Mouse (Mus musculus) heart, postnatal 0 days (tissue): ENCODE measurements around the gene Vars. TPM values are rescaled to one million over a fixed set of nuclear protein-coding genes. Genes with fewer than 3 reads are reported as not detected.
A peak's percentile ranks its signal among the peaks of the same experiment; 100 is the strongest.

Experiments used
- ATAC-seq: fragments of 200-750 bp; cut with Nextera tagmentation; 2 replicates; pipeline ENCODE4 v1.8.0; 2017; ENCODE audit warnings: low read depth, moderate number of reproducible peaks, moderate library complexity; ENCODE audit not compliant: insufficient read depth
- DNase-seq: peaks from one replicate; pipeline ENCODE4 v3.0.0-alpha.2; 2016; ENCODE audit warnings: low spot score
- H3K27ac ChIP-seq: fragments of 300-500 bp; sonication (generic); 2 replicates; pipeline ENCODE4 v1.5.1; 2014; ENCODE audit warnings: low read depth, mild to moderate bottlenecking
- H3K27me3 ChIP-seq: fragments of 300-500 bp; sonication (generic); 2 replicates; pipeline ENCODE4 v1.6.1; 2014; ENCODE audit warnings: low read length, mixed read lengths; ENCODE audit not compliant: control insufficient read depth, insufficient read depth
- H3K36me3 ChIP-seq: fragments of 300-500 bp; sonication (generic); replicated peaks from 2 replicates; pipeline ENCODE4 v1.6.1; 2014; ENCODE audit warnings: low read length, mixed read lengths; ENCODE audit not compliant: control insufficient read depth, insufficient read depth
- H3K4me1 ChIP-seq: fragments of 300-500 bp; sonication (generic); 2 replicates; pipeline ENCODE4 v1.6.1; 2014; ENCODE audit warnings: antibody characterized with exemption; ENCODE audit not compliant: control insufficient read depth, insufficient read depth
- H3K4me2 ChIP-seq: fragments of 300-500 bp; sonication (generic); 2 replicates; pipeline ENCODE4 v1.6.1; 2014; ENCODE audit warnings: low read depth, mild to moderate bottlenecking, low read length, moderate library complexity
- H3K4me3 ChIP-seq: fragments of 300-500 bp; sonication (generic); 2 replicates; pipeline ENCODE4 v1.5.1; 2014; ENCODE audit warnings: low read depth, low read length
- H3K9ac ChIP-seq: fragments of 300-500 bp; sonication (generic); replicated peaks from 2 replicates; pipeline ENCODE4 v1.6.1; 2014; ENCODE audit warnings: low read depth, low read length, mixed read lengths
- H3K9me3 ChIP-seq: fragments of 300-500 bp; sonication (generic); replicated peaks from 2 replicates; pipeline ENCODE4 v1.6.1; 2016; ENCODE audit warnings: low read length; ENCODE audit not compliant: control insufficient read depth
- CTCF ChIP-seq: IDR thresholded peaks from 2 replicates; pipeline ENCODE4 v1.5.1; 2016; ENCODE audit warnings: antibody characterized with exemption, control low read depth, low read depth
- EP300 ChIP-seq: IDR thresholded peaks from 2 replicates; pipeline ENCODE4 v1.6.1; 2016; ENCODE audit warnings: antibody characterized with exemption, low read depth
- WGBS: fragments of 180-500 bp; shearing (Covaris S2); extraction: QIAGEN DNeasy Blood & Tissue Kit; methylation state at CpG from one replicate; pipeline ENCODE4 v1.1.7; 2014; 5-methylcytosine and 5-hydroxymethylcytosine counted together
- polyA plus RNA-seq: library from polyadenylated mRNA; unstranded; fragments of >200 nt; fragmentation: Nextera tagmentation; extraction: Ambion mirVana; gene quantifications from 2 replicates; pipeline ENCODE4 v1.2.1, GENCODE M21; 2015
- total RNA-seq: library from RNA; depleted of rRNA; stranded (reverse); fragments of >200 nt; gene quantifications from 2 replicates; pipeline ENCODE4 v1.2.3, GENCODE M21; 2014; ENCODE audit warnings: low replicate concordance

Gene Vars
- total and polyA plus RNA-seq, 2 experiments from 2014 or later = 21.7 to 61.5 TPM

- no peak for TF ChIP-seq EP300
- TF ChIP-seq CTCF = no peak
- WGBS = 24% methylated on average over 12 of the region's 12 CpGs
- H3K4me1 ChIP-seq = peaks cover 11% of the 10 kb centered on the region
- no peak within 1 kb of the TSS for H3K4me3 ChIP-seq
- H3K27ac ChIP-seq = no peak within 1 kb of the TSS
- H3K4me2 ChIP-seq = 0 out of 2 replicates have a peak within 1 kb of the TSS, but pooled peaks have one; percentile 11
- H3K27me3 ChIP-seq = no peaks in the 10 kb centered on the region
- peaks cover 42% of the 10 kb centered on the region for H3K36me3 ChIP-seq
- peak; percentile 63 for ATAC-seq
- H3K9ac ChIP-seq = peak within 1 kb of the TSS; percentile 17; the same call in 1 of the 2 replicates
- peak; percentile 31 for DNase-seq
- H3K9me3 ChIP-seq = no peaks in the 10 kb centered on the region
These were observed 15.6 kb downstream of the Vars start, which contains the start of gene Vwa7 for GRCm38 (mm10) chr17:35016376-35016775. TSS of gene Vwa7 (plus strand) at chr17:35016579.

GRCm38 (mm10) chr17:35016791-35017705, 16.3 kb downstream of the Vars start:
- Histone ChIP-seq H3K9ac (no peak overlapping the region), H3K27ac (no peak overlapping the region)
- 68% methylated on average over 10 of the region's 10 CpGs for WGBS

GRCm38 (mm10) chr17:35017706-35018030, 16.9 kb downstream of the Vars start:
- H3K27ac ChIP-seq = no peak overlapping the region
- 70% methylated on average over 14 of the region's 14 CpGs for WGBS
- H3K4me1 ChIP-seq = peaks cover 11% of the 10 kb centered on the region
- H3K4me2 ChIP-seq = no peak overlapping the region
- no peaks in the 10 kb centered on the region for H3K27me3 ChIP-seq
- H3K9ac ChIP-seq = no peak overlapping the region
- no peak for TF ChIP-seq CTCF
- no peak for TF ChIP-seq EP300
- no peak overlapping the region for H3K4me3 ChIP-seq
- H3K9me3 ChIP-seq = no peaks in the 10 kb centered on the region
- no peak for ATAC-seq
- DNase-seq = no peak
- H3K36me3 ChIP-seq = peaks cover 30% of the 10 kb centered on the region

More at GRCm38 (mm10) chr17:35016791-35017705, 16.3 kb downstream of the Vars start:
- no peak overlapping the region for H3K4me3 ChIP-seq
- DNase-seq (no peak), ATAC-seq (no peak)
- peaks cover 11% of the 10 kb centered on the region for H3K4me1 ChIP-seq
- no peaks in the 10 kb centered on the region for H3K9me3 ChIP-seq
- H3K4me2 ChIP-seq = 0 out of 2 replicates have a peak overlapping the region, but pooled peaks have one; percentile 11
- H3K27me3 ChIP-seq = no peaks in the 10 kb centered on the region
- TF ChIP-seq EP300 = no peak
- TF ChIP-seq CTCF = no peak
- H3K36me3 ChIP-seq = peaks cover 36% of the 10 kb centered on the region

DNA sequence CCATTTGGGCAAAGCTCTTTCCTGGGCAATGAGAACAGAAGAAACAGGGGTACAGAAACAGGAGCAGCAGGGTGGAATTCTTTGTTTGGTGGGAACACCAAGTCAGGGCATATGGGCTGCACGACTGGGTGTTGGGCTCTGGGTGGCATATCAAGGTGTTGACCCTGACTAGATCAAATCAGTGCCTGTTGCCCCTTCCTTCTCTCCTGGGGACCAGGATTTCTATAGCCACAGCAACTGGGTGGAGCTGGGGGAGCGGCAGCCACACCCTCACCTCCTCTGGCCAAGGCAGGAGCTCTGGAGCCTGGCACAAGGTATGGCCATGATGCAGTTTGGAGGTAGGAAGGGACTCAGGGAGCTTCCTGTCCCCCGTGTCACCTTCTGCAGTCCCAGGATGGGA, 17.4 kb downstream of the Vars start:
- peaks cover 11% of the 10 kb centered on the region for H3K4me1 ChIP-seq
- ATAC-seq = no peak
- 82% methylated on average over 3 of the region's 3 CpGs for WGBS
- H3K4me2 ChIP-seq = no peak overlapping the region
- peaks cover 24% of the 10 kb centered on the region for H3K36me3 ChIP-seq
- no peak overlapping the region for H3K9ac ChIP-seq
- H3K9me3 ChIP-seq = no peaks in the 10 kb centered on the region
- no peak overlapping the region for H3K4me3 ChIP-seq
- DNase-seq = no peak
- no peak overlapping the region for H3K27ac ChIP-seq
- TF ChIP-seq CTCF (no peak), EP300 (no peak)
- no peaks in the 10 kb centered on the region for H3K27me3 ChIP-seq

DNA sequence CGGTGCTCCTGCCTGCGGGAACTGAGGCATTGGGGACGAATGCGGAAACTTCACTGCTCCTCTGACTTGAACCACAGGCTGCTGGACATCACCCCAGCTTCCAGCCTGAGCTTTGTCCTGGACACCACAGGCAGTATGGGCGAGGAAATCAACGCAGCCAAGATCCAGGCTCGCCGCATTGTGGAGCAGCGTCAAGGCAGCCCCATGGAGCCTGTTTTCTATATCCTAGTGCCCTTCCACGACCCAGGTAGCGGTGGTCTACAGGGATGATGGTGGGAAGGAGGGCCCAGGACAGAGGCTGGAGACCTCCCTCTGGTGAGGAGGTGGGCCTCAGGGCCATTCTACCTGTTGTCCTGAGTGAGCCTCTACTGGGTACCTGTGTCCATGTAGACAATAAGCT, 19.1 kb downstream of the Vars start:
- Histone ChIP-seq H3K27me3 (no peaks in the 10 kb centered on the region), H3K27ac (no peak overlapping the region), H3K4me1 (peaks cover 11% of the 10 kb centered on the region), H3K36me3 (peaks cover 7% of the 10 kb centered on the region; the same call in 1 of the 2 replicates), H3K4me2 (no peak overlapping the region), H3K9me3 (no peaks in the 10 kb centered on the region), H3K9ac (no peak overlapping the region), H3K4me3 (no peak overlapping the region)
- ATAC-seq (no peak), DNase-seq (no peak)
- 76% methylated on average over 11 of the region's 11 CpGs for WGBS
- TF ChIP-seq EP300 (no peak), CTCF (no peak)
